Mouse (Mus musculus): ENCODE results near the gene Cib1.

GRCm38 (mm10) chr7:80238542-80238941 lies 5.9 kb upstream of the Cib1 start:
- no peak for TF ChIP-seq CTCF (IDR thresholded peaks at IDR 0.05 in 2 of 3, conservative IDR thresholded peaks at IDR 0.05 in 1 of 3; ENCODE audit: control insufficient read depth in 1 of 3, insufficient read depth in 1 of 3, low read depth in 2 of 3, low read length in 3 of 3, poor library complexity in 1 of 3, severe bottlenecking in 1 of 3)
- TF ChIP-seq EP300 (IDR thresholded peaks at IDR 0.05; ENCODE audit: low read depth in 1 of 2, low read length in 2 of 2): no peak
- no peak for TF ChIP-seq GATA1 (IDR thresholded peaks at IDR 0.05; ENCODE audit: low read depth, low read length)
- no peak for TF ChIP-seq MEF2A (IDR thresholded peaks at IDR 0.05; ENCODE audit: extremely low read depth, insufficient replicate concordance, low read depth, low read length, poor library complexity, severe bottlenecking)
- TF ChIP-seq POLR2A (IDR thresholded peaks at IDR 0.05; ENCODE audit: control insufficient read depth in 1 of 2, insufficient read depth in 1 of 2, low read depth in 1 of 2, low read length in 2 of 2, poor library complexity in 1 of 2): no peak
- no peak for TF ChIP-seq MAFK (IDR thresholded peaks at IDR 0.05; ENCODE audit: borderline replicate concordance, low read depth, low read length)
- TF ChIP-seq ZKSCAN1 (IDR thresholded peaks at IDR 0.05; ENCODE audit: low read depth, low read length): no peak
- TF ChIP-seq GABPA (IDR thresholded peaks at IDR 0.05; ENCODE audit: low read depth, low read length): no peak
- TF ChIP-seq ZC3H11A (IDR thresholded peaks at IDR 0.05; ENCODE audit: low read depth, low read length): no peak
- TF ChIP-seq MXI1 (IDR thresholded peaks at IDR 0.05; ENCODE audit: low read depth, low read length): no peak
- TF ChIP-seq BHLHE40 (IDR thresholded peaks at IDR 0.05; ENCODE audit: borderline replicate concordance, low read depth, low read length): no peak
